Mouse (Mus musculus): ENCODE data around the gene Hoxb3. TPM values are rescaled to one million over a fixed set of nuclear protein-coding genes. Genes with fewer than 3 reads are reported as not detected.

The Hoxb3 gene
- total and polyA plus RNA-seq, 3 experiments, result not detected

- Histone ChIP-seq H3K4me3 (ENCODE audit: control insufficient read depth in 1 of 2, insufficient read depth in 1 of 2, low read depth in 2 of 2, low read length in 2 of 2) (no peak within 1 kb of the TSS), H3K27me3 (ENCODE audit: control insufficient read depth in 1 of 2, insufficient read depth in 2 of 2, low read length in 2 of 2) (peaks cover 0 to 3% of the 10 kb centered on the region in 2 experiments; a peak in 2 of 4 replicates), H3K36me3 (ENCODE audit: control insufficient read depth in 1 of 2, insufficient read depth in 2 of 2, low read length in 2 of 2) (no peaks in the 10 kb centered on the region), H3K4me1 (ENCODE audit: control insufficient read depth in 1 of 2, insufficient read depth in 2 of 2, low read length in 2 of 2) (no peaks in the 10 kb centered on the region), H3K9ac (ENCODE audit: control insufficient read depth, low read depth, low read length, poor library complexity, severe bottlenecking) (no peak within 1 kb of the TSS), H3K27ac (ENCODE audit: control insufficient read depth, low read depth, low read length) (no peak within 1 kb of the TSS), H3K9me3 (replicated peaks; ENCODE audit: insufficient read depth, low read length) (no peaks in the 10 kb centered on the region), H3K79me2 (ENCODE audit: control insufficient read depth, insufficient read depth, low read length, poor library complexity) (no peaks in the 10 kb centered on the region)
- no peak for DNase-seq (ENCODE audit: low read depth, low spot score)
- no peak for TF ChIP-seq SMC3 (IDR thresholded peaks at IDR 0.05; ENCODE audit: low read depth, low read length)
- TF ChIP-seq NELFE (IDR thresholded peaks at IDR 0.05; ENCODE audit: low read depth, low read length), result no peak
- no peak for TF ChIP-seq ETS1 (IDR thresholded peaks at IDR 0.05; ENCODE audit: low read depth, low read length)
Observed at GRCm38 (mm10) chr11:96350341-96350624, 27.2 kb downstream of the Hoxb3 start, which contains the start of gene Hoxb2. Gene Hoxb2 (plus strand): TSS chr11:96350525.

GRCm38 (mm10) chr11:96350791-96351190, 27.7 kb downstream of the Hoxb3 start:
- H3K27ac ChIP-seq (ENCODE audit: control insufficient read depth, low read depth, low read length), result no peak overlapping the region

GRCm38 (mm10) chr11:96351312-96351711, 28.2 kb downstream of the Hoxb3 start:
- Histone ChIP-seq H3K36me3 (ENCODE audit: control insufficient read depth in 1 of 2, insufficient read depth in 2 of 2, low read length in 2 of 2) (no peaks in the 10 kb centered on the region), H3K4me3 (ENCODE audit: control insufficient read depth in 1 of 2, insufficient read depth in 1 of 2, low read depth in 2 of 2, low read length in 2 of 2) (no peak overlapping the region), H3K9me3 (replicated peaks; ENCODE audit: insufficient read depth, low read length) (no peaks in the 10 kb centered on the region), H3K4me1 (ENCODE audit: control insufficient read depth in 1 of 2, insufficient read depth in 2 of 2, low read length in 2 of 2) (no peaks in the 10 kb centered on the region), H3K27me3 (ENCODE audit: control insufficient read depth in 1 of 2, insufficient read depth in 2 of 2, low read length in 2 of 2) (peaks cover 0 to 4% of the 10 kb centered on the region in 2 experiments; a peak in 2 of 4 replicates), H3K9ac (ENCODE audit: control insufficient read depth, low read depth, low read length, poor library complexity, severe bottlenecking) (no peak overlapping the region), H3K79me2 (ENCODE audit: control insufficient read depth, insufficient read depth, low read length, poor library complexity) (no peaks in the 10 kb centered on the region), H3K27ac (ENCODE audit: control insufficient read depth, low read depth, low read length) (no peak overlapping the region)
- DNase-seq (ENCODE audit: low read depth, low spot score), result no peak
- TF ChIP-seq UBTF (IDR thresholded peaks at IDR 0.05; ENCODE audit: borderline replicate concordance, insufficient read depth, low read depth, low read length), result no peak
- no peak for TF ChIP-seq TBP (IDR thresholded peaks at IDR 0.05; ENCODE audit: low read depth, low read length)
- TF ChIP-seq KAT2A (conservative IDR thresholded peaks at IDR 0.05; ENCODE audit: low read depth, low read length), result no peak
- no peak for TF ChIP-seq ZNF384 (IDR thresholded peaks at IDR 0.05; ENCODE audit: low read depth, low read length)
- no peak for TF ChIP-seq ZKSCAN1 (IDR thresholded peaks at IDR 0.05; ENCODE audit: low read depth, low read length)
- no peak for TF ChIP-seq BHLHE40 (IDR thresholded peaks at IDR 0.05; ENCODE audit: borderline replicate concordance, low read depth, low read length)
- no peak for TF ChIP-seq MAZ (IDR thresholded peaks at IDR 0.05; ENCODE audit: low read depth, low read length)
- TF ChIP-seq GABPA (IDR thresholded peaks at IDR 0.05; ENCODE audit: low read depth, low read length), result no peak
- no peak for TF ChIP-seq NELFE (IDR thresholded peaks at IDR 0.05; ENCODE audit: low read depth, low read length)
- no peak for TF ChIP-seq USF2 (IDR thresholded peaks at IDR 0.05; ENCODE audit: borderline replicate concordance in 1 of 2, insufficient read depth in 1 of 2, low read depth in 1 of 2, low read length in 2 of 2)
- TF ChIP-seq ZMIZ1 (IDR thresholded peaks at IDR 0.05; ENCODE audit: low read depth, low read length), result no peak
- TF ChIP-seq CTCF (IDR thresholded peaks at IDR 0.05 in 2 of 3, conservative IDR thresholded peaks at IDR 0.05 in 1 of 3; ENCODE audit: control insufficient read depth in 1 of 3, insufficient read depth in 1 of 3, low read depth in 2 of 3, low read length in 3 of 3, poor library complexity in 1 of 3, severe bottlenecking in 1 of 3), result no peak

More at GRCm38 (mm10) chr11:96350791-96351190, 27.7 kb downstream of the Hoxb3 start:
- H3K27me3 ChIP-seq (ENCODE audit: control insufficient read depth in 1 of 2, insufficient read depth in 2 of 2, low read length in 2 of 2), result peaks cover 0 to 3% of the 10 kb centered on the region in 2 experiments; a peak in 2 of 4 replicates
- H3K4me1 ChIP-seq (ENCODE audit: control insufficient read depth in 1 of 2, insufficient read depth in 2 of 2, low read length in 2 of 2), result no peaks in the 10 kb centered on the region
- H3K9me3 ChIP-seq (replicated peaks; ENCODE audit: insufficient read depth, low read length), result no peaks in the 10 kb centered on the region
- no peaks in the 10 kb centered on the region for H3K79me2 ChIP-seq (ENCODE audit: control insufficient read depth, insufficient read depth, low read length, poor library complexity)
- DNase-seq (ENCODE audit: low read depth, low spot score), result no peak
- H3K4me3 ChIP-seq (ENCODE audit: control insufficient read depth in 1 of 2, insufficient read depth in 1 of 2, low read depth in 2 of 2, low read length in 2 of 2), result no peak overlapping the region
- H3K9ac ChIP-seq (ENCODE audit: control insufficient read depth, low read depth, low read length, poor library complexity, severe bottlenecking), result no peak overlapping the region
- H3K36me3 ChIP-seq (ENCODE audit: control insufficient read depth in 1 of 2, insufficient read depth in 2 of 2, low read length in 2 of 2), result no peaks in the 10 kb centered on the region
- TF ChIP-seq SMC3 (IDR thresholded peaks at IDR 0.05; ENCODE audit: low read depth, low read length), result no peak
- no peak for TF ChIP-seq GABPA (IDR thresholded peaks at IDR 0.05; ENCODE audit: low read depth, low read length)
- TF ChIP-seq MYB (IDR thresholded peaks at IDR 0.05; ENCODE audit: low read depth, low read length), result no peak
- no peak for TF ChIP-seq ETS1 (IDR thresholded peaks at IDR 0.05; ENCODE audit: low read depth, low read length)
- TF ChIP-seq ZNF384 (IDR thresholded peaks at IDR 0.05; ENCODE audit: low read depth, low read length), result no peak
- TF ChIP-seq POLR2AphosphoS2 (IDR thresholded peaks at IDR 0.05; ENCODE audit: low read length), result no peak
- TF ChIP-seq CTCF (IDR thresholded peaks at IDR 0.05 in 2 of 3, conservative IDR thresholded peaks at IDR 0.05 in 1 of 3; ENCODE audit: control insufficient read depth in 1 of 3, insufficient read depth in 1 of 3, low read depth in 2 of 3, low read length in 3 of 3, poor library complexity in 1 of 3, severe bottlenecking in 1 of 3), result no peak
- TF ChIP-seq CHD1 (IDR thresholded peaks at IDR 0.05; ENCODE audit: low read depth, low read length), result no peak
- TF ChIP-seq RCOR1 (IDR thresholded peaks at IDR 0.05; ENCODE audit: low read depth, low read length), result no peak
- no peak for TF ChIP-seq NELFE (IDR thresholded peaks at IDR 0.05; ENCODE audit: low read depth, low read length)
- TF ChIP-seq TBP (IDR thresholded peaks at IDR 0.05; ENCODE audit: low read depth, low read length), result no peak
- no peak for TF ChIP-seq TAL1 (IDR thresholded peaks at IDR 0.05; ENCODE audit: low read length)
- no peak for TF ChIP-seq BHLHE40 (IDR thresholded peaks at IDR 0.05; ENCODE audit: borderline replicate concordance, low read depth, low read length)
- no peak for TF ChIP-seq JUND (IDR thresholded peaks at IDR 0.05; ENCODE audit: low read depth, low read length)
- no peak for TF ChIP-seq ZC3H11A (IDR thresholded peaks at IDR 0.05; ENCODE audit: low read depth, low read length)
- TF ChIP-seq MAFK (IDR thresholded peaks at IDR 0.05; ENCODE audit: borderline replicate concordance, low read depth, low read length), result no peak
- TF ChIP-seq MYC (IDR thresholded peaks at IDR 0.05; ENCODE audit: low read depth, low read length), result no peak
- TF ChIP-seq MEF2A (IDR thresholded peaks at IDR 0.05; ENCODE audit: extremely low read depth, insufficient replicate concordance, low read depth, low read length, poor library complexity, severe bottlenecking), result no peak
- TF ChIP-seq ZMIZ1 (IDR thresholded peaks at IDR 0.05; ENCODE audit: low read depth, low read length), result no peak
- no peak for TF ChIP-seq KAT2A (conservative IDR thresholded peaks at IDR 0.05; ENCODE audit: low read depth, low read length)
